Mouse (Mus musculus): ENCODE results near the gene Galnt18.
A peak's percentile ranks its signal among the peaks of the same experiment; 100 is the strongest.

Galnt18 gene

GRCm38 (mm10) chr7:111779504-111780242 lies at the start of gene Galnt18:
TSS of gene Galnt18 (minus strand) at chr7:111779977.
- peak; percentile 82 to 94 for DNase-seq (ENCODE audit: low spot score in 2 of 2)

GRCm38 (mm10) chr7:111827337-111827736 lies 47.6 kb upstream of the Galnt18 start:
- no peak for DNase-seq (ENCODE audit: low spot score in 2 of 2)

- no peak for DNase-seq (ENCODE audit: low spot score in 2 of 2)
Observed at GRCm38 (mm10) chr7:111813093-111813492, 33.3 kb upstream of the Galnt18 start.

- DNase-seq (ENCODE audit: low spot score in 2 of 2), result no peak
Observed at GRCm38 (mm10) chr7:111811036-111811435, 31.3 kb upstream of the Galnt18 start.

- no peak for DNase-seq (ENCODE audit: low spot score in 2 of 2)
Observed at GRCm38 (mm10) chr7:111809796-111810195, 30.0 kb upstream of the Galnt18 start.

GRCm38 (mm10) chr7:111806083-111806482 lies 26.3 kb upstream of the Galnt18 start:
- DNase-seq (ENCODE audit: low spot score in 2 of 2), result no peak

- DNase-seq (ENCODE audit: low spot score in 2 of 2), result no peak
Observed at GRCm38 (mm10) chr7:111804646-111805045, 24.9 kb upstream of the Galnt18 start.

- no peak for DNase-seq (ENCODE audit: low spot score in 2 of 2)
Observed at GRCm38 (mm10) chr7:111800785-111801184, 21.0 kb upstream of the Galnt18 start.

GRCm38 (mm10) chr7:111800120-111800519 lies 20.3 kb upstream of the Galnt18 start:
- DNase-seq (ENCODE audit: low spot score in 2 of 2), result no peak

GRCm38 (mm10) chr7:111799021-111799420 lies 19.2 kb upstream of the Galnt18 start:
- DNase-seq (ENCODE audit: low spot score in 2 of 2), result no peak

GRCm38 (mm10) chr7:111797337-111798010 lies 17.7 kb upstream of the Galnt18 start:
- DNase-seq (ENCODE audit: low spot score in 2 of 2), result no peak

- no peak for DNase-seq (ENCODE audit: low spot score in 2 of 2)
Observed at GRCm38 (mm10) chr7:111795059-111795458, 15.3 kb upstream of the Galnt18 start.

GRCm38 (mm10) chr7:111792154-111792553 lies 12.4 kb upstream of the Galnt18 start:
- no peak for DNase-seq (ENCODE audit: low spot score in 2 of 2)

- DNase-seq (ENCODE audit: low spot score in 2 of 2), result no peak
Observed at GRCm38 (mm10) chr7:111791347-111791746, 11.6 kb upstream of the Galnt18 start.

GRCm38 (mm10) chr7:111787921-111788320 lies 8.1 kb upstream of the Galnt18 start:
- no peak for DNase-seq (ENCODE audit: low spot score in 2 of 2)

- DNase-seq (ENCODE audit: low spot score in 2 of 2), result peak in 1 of 2 experiments; percentile 42
Observed at GRCm38 (mm10) chr7:111785478-111785877, 5.7 kb upstream of the Galnt18 start.

- DNase-seq (ENCODE audit: low spot score in 2 of 2), result peak; percentile 52 to 78
Observed at GRCm38 (mm10) chr7:111782126-111782525, 2.3 kb upstream of the Galnt18 start.

GRCm38 (mm10) chr7:111781316-111781715 lies 1.5 kb upstream of the Galnt18 start:
- no peak for DNase-seq (ENCODE audit: low spot score in 2 of 2)

GRCm38 (mm10) chr7:111778789-111779503 lies 831 bp downstream of the Galnt18 start:
- peak in 1 of 2 experiments; percentile 22 for DNase-seq (ENCODE audit: low spot score in 2 of 2)

GRCm38 (mm10) chr7:111778212-111778611 lies 1.6 kb downstream of the Galnt18 start:
- DNase-seq (ENCODE audit: low spot score in 2 of 2), result no peak

GRCm38 (mm10) chr7:111777186-111777585 lies 2.6 kb downstream of the Galnt18 start:
- DNase-seq (ENCODE audit: low spot score in 2 of 2), result no peak

- no peak for DNase-seq (ENCODE audit: low spot score in 2 of 2)
Observed at GRCm38 (mm10) chr7:111776160-111776559, 3.6 kb downstream of the Galnt18 start.
